Mouse (Mus musculus): ENCODE data around the gene Cops9. TPM values are rescaled to one million over a fixed set of nuclear protein-coding genes. Genes with fewer than 3 reads are reported as not detected.

Cops9 gene
- total and polyA plus RNA-seq, 3 experiments, result 377 to 618 TPM; not detected in 1

GRCm38 (mm10) chr1:92673258-92673782, 31.5 kb upstream of the Cops9 start:
- no peaks in the 10 kb centered on the region for H3K79me2 ChIP-seq (ENCODE audit: control insufficient read depth, insufficient read depth, low read length, poor library complexity)
- no peak overlapping the region for H3K9ac ChIP-seq (ENCODE audit: control insufficient read depth, low read depth, low read length, poor library complexity, severe bottlenecking)
- no peaks in the 10 kb centered on the region for H3K9me3 ChIP-seq (replicated peaks; ENCODE audit: insufficient read depth, low read length)
- no peaks in the 10 kb centered on the region for H3K27me3 ChIP-seq (ENCODE audit: control insufficient read depth in 1 of 2, insufficient read depth in 2 of 2, low read length in 2 of 2)
- no peak overlapping the region for H3K27ac ChIP-seq (ENCODE audit: control insufficient read depth, low read depth, low read length)
- H3K4me3 ChIP-seq (ENCODE audit: control insufficient read depth in 1 of 2, insufficient read depth in 1 of 2, low read depth in 2 of 2, low read length in 2 of 2), result no peak overlapping the region
- no peaks in the 10 kb centered on the region for H3K36me3 ChIP-seq (ENCODE audit: control insufficient read depth in 1 of 2, insufficient read depth in 2 of 2, low read length in 2 of 2)
- TF ChIP-seq CHD1 (IDR thresholded peaks at IDR 0.05; ENCODE audit: low read depth, low read length), result no peak
- no peak for TF ChIP-seq ELF1 (IDR thresholded peaks at IDR 0.05; ENCODE audit: low read depth, low read length)
- TF ChIP-seq NRF1 (IDR thresholded peaks at IDR 0.05; ENCODE audit: insufficient read depth, low read depth, low read length, poor library complexity, severe bottlenecking), result no peak
- TF ChIP-seq ZKSCAN1 (IDR thresholded peaks at IDR 0.05; ENCODE audit: low read depth, low read length), result no peak
- TF ChIP-seq POLR2AphosphoS2 (IDR thresholded peaks at IDR 0.05; ENCODE audit: low read length), result no peak
- no peak for TF ChIP-seq ZNF384 (IDR thresholded peaks at IDR 0.05; ENCODE audit: low read depth, low read length)
- no peak for TF ChIP-seq JUND (IDR thresholded peaks at IDR 0.05; ENCODE audit: low read depth, low read length)
- TF ChIP-seq ETS1 (IDR thresholded peaks at IDR 0.05; ENCODE audit: low read depth, low read length), result no peak
- TF ChIP-seq USF2 (IDR thresholded peaks at IDR 0.05; ENCODE audit: borderline replicate concordance in 1 of 2, insufficient read depth in 1 of 2, low read depth in 1 of 2, low read length in 2 of 2), result no peak
- TF ChIP-seq MEF2A (IDR thresholded peaks at IDR 0.05; ENCODE audit: extremely low read depth, insufficient replicate concordance, low read depth, low read length, poor library complexity, severe bottlenecking), result no peak
- no peak for TF ChIP-seq ZC3H11A (IDR thresholded peaks at IDR 0.05; ENCODE audit: low read depth, low read length)
- no peak for TF ChIP-seq MXI1 (IDR thresholded peaks at IDR 0.05; ENCODE audit: low read depth, low read length)
- TF ChIP-seq USF1 (IDR thresholded peaks at IDR 0.05; ENCODE audit: low read depth, low read length), result no peak
- TF ChIP-seq EP300 (IDR thresholded peaks at IDR 0.05; ENCODE audit: low read depth in 1 of 2, low read length in 2 of 2), result no peak
- no peak for DNase-seq (ENCODE audit: low read depth, low spot score)
- no peaks in the 10 kb centered on the region for H3K4me1 ChIP-seq (ENCODE audit: control insufficient read depth in 1 of 2, insufficient read depth in 2 of 2, low read length in 2 of 2)

GRCm38 (mm10) chr1:92671326-92671725, 29.5 kb upstream of the Cops9 start:
- no peaks in the 10 kb centered on the region for H3K27me3 ChIP-seq (ENCODE audit: control insufficient read depth in 1 of 2, insufficient read depth in 2 of 2, low read length in 2 of 2)

More at GRCm38 (mm10) chr1:92671326-92671725, 29.5 kb upstream of the Cops9 start:
- H3K36me3 ChIP-seq (ENCODE audit: control insufficient read depth in 1 of 2, insufficient read depth in 2 of 2, low read length in 2 of 2), result no peaks in the 10 kb centered on the region
- TF ChIP-seq E2F4 (IDR thresholded peaks at IDR 0.05; ENCODE audit: borderline replicate concordance, low read depth, low read length) (no peak), POLR2A (IDR thresholded peaks at IDR 0.05; ENCODE audit: control insufficient read depth in 1 of 2, insufficient read depth in 1 of 2, low read depth in 1 of 2, low read length in 2 of 2, poor library complexity in 1 of 2) (no peak), GABPA (IDR thresholded peaks at IDR 0.05; ENCODE audit: low read depth, low read length) (no peak), USF2 (IDR thresholded peaks at IDR 0.05; ENCODE audit: borderline replicate concordance in 1 of 2, insufficient read depth in 1 of 2, low read depth in 1 of 2, low read length in 2 of 2) (no peak), MEF2A (IDR thresholded peaks at IDR 0.05; ENCODE audit: extremely low read depth, insufficient replicate concordance, low read depth, low read length, poor library complexity, severe bottlenecking) (no peak), ZC3H11A (IDR thresholded peaks at IDR 0.05; ENCODE audit: low read depth, low read length) (no peak), TBP (IDR thresholded peaks at IDR 0.05; ENCODE audit: low read depth, low read length) (no peak)
- no peak overlapping the region for H3K4me3 ChIP-seq (ENCODE audit: control insufficient read depth in 1 of 2, insufficient read depth in 1 of 2, low read depth in 2 of 2, low read length in 2 of 2)
- H3K4me1 ChIP-seq (ENCODE audit: control insufficient read depth in 1 of 2, insufficient read depth in 2 of 2, low read length in 2 of 2), result no peaks in the 10 kb centered on the region
- H3K9ac ChIP-seq (ENCODE audit: control insufficient read depth, low read depth, low read length, poor library complexity, severe bottlenecking), result no peak overlapping the region
- DNase-seq (ENCODE audit: low read depth, low spot score), result no peak
- H3K9me3 ChIP-seq (replicated peaks; ENCODE audit: insufficient read depth, low read length), result no peaks in the 10 kb centered on the region
- H3K27ac ChIP-seq (ENCODE audit: control insufficient read depth, low read depth, low read length), result no peak overlapping the region
- H3K79me2 ChIP-seq (ENCODE audit: control insufficient read depth, insufficient read depth, low read length, poor library complexity), result no peaks in the 10 kb centered on the region
